Mouse (Mus musculus): Measurements from ENCODE around the gene Lpcat4. TPM values are rescaled to one million over a fixed set of nuclear protein-coding genes. Genes with fewer than 3 reads are reported as not detected.
A peak's percentile ranks its signal among the peaks of the same experiment; 100 is the strongest.

The Lpcat4 gene
- total and polyA plus RNA-seq, 2 experiments: 0.09 to 2.2 TPM

DNA sequence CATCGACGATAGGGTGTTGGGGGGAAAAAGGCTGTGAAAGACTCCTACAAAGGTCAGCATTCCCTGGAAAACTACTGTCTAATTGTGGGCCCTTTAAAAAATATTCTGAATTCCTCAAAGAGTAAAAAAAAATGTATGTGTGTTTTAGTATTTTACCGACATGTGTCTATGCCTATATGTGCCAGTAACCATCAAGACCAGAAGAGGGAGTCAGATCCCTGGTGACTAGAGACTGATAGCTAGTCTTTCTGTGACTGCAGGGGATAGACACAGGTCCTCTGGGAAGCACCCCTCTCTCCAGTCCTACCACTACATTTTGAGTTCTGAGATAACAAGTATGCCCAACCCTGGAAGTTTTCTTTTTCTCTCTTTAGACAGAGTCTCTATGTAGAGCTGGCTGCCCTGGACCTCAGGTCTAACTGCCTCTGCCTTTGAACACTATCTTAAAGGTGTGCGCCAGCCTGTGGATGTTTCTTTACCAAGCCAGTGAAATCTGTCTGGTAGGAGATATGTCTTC lies 23.6 kb downstream of the Lpcat4 start:
- Histone ChIP-seq H3K4me3 (ENCODE audit: insufficient read depth, low read depth, low read length) (peak overlapping the region; percentile 40; the same call in 1 of the 2 replicates), H3K27me3 (ENCODE audit: control insufficient read depth, insufficient read depth, low read length) (no peaks in the 10 kb centered on the region), H3K4me1 (ENCODE audit: control insufficient read depth, insufficient read depth, low read length) (peaks cover 6% of the 10 kb centered on the region), H3K27ac (replicated peaks; ENCODE audit: insufficient read depth, low read depth, low read length) (peak overlapping the region; percentile 70; the same call in 1 of the 2 replicates), H3K79me2 (ENCODE audit: control insufficient read depth, insufficient read depth, low read length) (peaks cover 8% of the 10 kb centered on the region; the same call in 1 of the 2 replicates), H3K36me3 (ENCODE audit: control insufficient read depth, insufficient read depth, low read length) (no peaks in the 10 kb centered on the region), H3K9ac (ENCODE audit: low read depth, low read length) (0 out of 2 replicates have a peak overlapping the region, but pooled peaks have one; percentile 43)
- 27% methylated on average over 4 of the region's 4 CpGs for WGBS
- TF ChIP-seq CTCF (IDR thresholded peaks at IDR 0.05; ENCODE audit: low read depth, low read length) (no peak), POLR2A (IDR thresholded peaks at IDR 0.05; ENCODE audit: extremely low read depth, insufficient read depth, low read length) (no peak)
- DNase-seq (ENCODE audit: extremely low read depth, low read depth, low spot score): peak; percentile 25

DNA sequence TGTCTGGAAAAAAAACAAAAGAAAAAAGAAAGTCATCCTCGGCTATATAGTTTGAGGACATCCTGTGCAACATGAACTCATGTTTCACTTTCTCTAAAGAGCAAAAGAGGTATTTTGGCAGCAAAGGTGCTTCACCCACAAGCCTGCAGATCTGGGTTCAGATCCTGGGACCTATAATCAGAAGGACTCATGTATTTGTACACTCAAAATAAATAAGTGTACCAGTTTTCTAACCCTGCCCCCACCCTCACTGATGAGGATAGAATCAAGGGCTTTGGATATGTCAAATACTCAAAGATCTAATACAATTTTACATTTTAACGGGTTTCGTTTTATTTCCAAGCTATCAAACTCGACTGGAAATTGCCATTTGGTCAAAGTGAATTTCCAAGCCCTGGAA lies 25.1 kb downstream of the Lpcat4 start:
- Histone ChIP-seq H3K36me3 (ENCODE audit: control insufficient read depth, insufficient read depth, low read length) (no peaks in the 10 kb centered on the region), H3K4me1 (ENCODE audit: control insufficient read depth, insufficient read depth, low read length) (peaks cover 6% of the 10 kb centered on the region), H3K9ac (ENCODE audit: low read depth, low read length) (no peak overlapping the region), H3K27me3 (ENCODE audit: control insufficient read depth, insufficient read depth, low read length) (no peaks in the 10 kb centered on the region), H3K79me2 (ENCODE audit: control insufficient read depth, insufficient read depth, low read length) (peaks cover 8% of the 10 kb centered on the region; the same call in 1 of the 2 replicates), H3K27ac (replicated peaks; ENCODE audit: insufficient read depth, low read depth, low read length) (no peak overlapping the region), H3K4me3 (ENCODE audit: insufficient read depth, low read depth, low read length) (no peak overlapping the region)
- WGBS: 70% methylated on average over 4 of the region's 4 CpGs
- TF ChIP-seq POLR2A (IDR thresholded peaks at IDR 0.05; ENCODE audit: extremely low read depth, insufficient read depth, low read length) (no peak), CTCF (IDR thresholded peaks at IDR 0.05; ENCODE audit: low read depth, low read length) (no peak)
- no peak for DNase-seq (ENCODE audit: extremely low read depth, low read depth, low spot score)

DNA sequence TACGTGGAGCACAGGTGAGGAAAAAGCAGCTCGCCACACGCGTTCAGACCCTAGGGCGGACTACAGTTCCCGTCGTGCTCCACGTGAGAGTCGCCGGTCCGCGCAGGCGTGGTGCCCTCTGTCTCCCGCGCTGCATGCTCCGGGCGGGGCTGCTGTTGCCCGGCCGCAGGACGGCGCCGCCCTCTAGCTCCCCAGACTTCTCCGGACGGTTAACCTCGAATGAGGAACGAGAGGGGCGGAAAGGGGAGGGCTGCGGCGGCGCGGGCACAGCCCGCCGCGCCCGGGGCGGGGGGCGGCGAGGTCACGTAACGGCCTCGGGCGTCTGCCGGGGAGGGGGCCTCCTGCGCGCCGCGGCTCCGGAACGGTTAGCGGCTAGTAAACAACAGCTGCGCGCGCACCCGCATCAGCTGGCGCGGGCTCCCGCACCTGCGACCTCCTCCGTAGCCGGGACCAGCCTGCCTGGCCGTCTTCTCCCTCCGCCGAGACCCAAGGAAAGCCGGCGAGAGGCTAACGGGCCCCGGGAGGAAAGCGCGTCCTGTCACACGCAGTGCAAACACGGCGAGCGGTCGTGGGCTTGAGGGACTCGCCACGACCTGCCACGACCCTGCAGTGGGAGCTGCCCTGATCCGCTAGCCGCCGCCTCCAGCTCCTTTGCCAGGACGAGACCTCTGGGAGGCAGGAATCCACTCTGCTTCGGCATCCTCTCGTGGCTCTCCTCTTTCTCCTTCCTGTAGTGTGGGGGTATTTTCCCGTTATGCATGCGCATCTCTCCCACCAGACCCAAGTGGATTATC lies 26.4 kb downstream of the Lpcat4 start, which contains the start of gene Slc12a6:
Slc12a6 (plus strand) TSS at position 378 of the 794 bp plus-strand sequence.
- WGBS: under 1% methylated on average over 85 of the region's 85 CpGs
- peak; percentile 83 for DNase-seq (ENCODE audit: extremely low read depth, low read depth, low spot score)

DNA sequence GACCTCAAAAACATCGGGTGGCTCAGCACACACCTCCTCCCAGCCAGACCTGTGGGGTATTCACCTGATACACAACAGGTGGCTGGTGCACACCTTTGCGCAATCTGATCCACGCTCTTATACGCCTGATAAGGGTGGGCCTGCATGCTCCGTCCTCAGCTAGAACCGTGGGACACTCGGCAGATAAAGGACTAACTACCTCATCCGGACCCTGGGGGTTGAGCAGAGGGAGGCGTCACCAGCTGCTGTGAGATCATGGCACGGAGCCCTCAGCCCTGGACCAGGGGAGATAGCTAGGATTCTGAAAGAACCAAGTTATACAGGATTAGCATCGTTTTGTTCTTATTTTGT lies 26.9 kb downstream of the Lpcat4 start, which contains the start of gene Gm21985:
Gm21985 (plus strand) TSS at position 73 of the 351 bp plus-strand sequence.
- H3K4me3 ChIP-seq (ENCODE audit: insufficient read depth, low read depth, low read length): peak within 1 kb of the TSS; percentile 88
- peak; percentile 29 for DNase-seq (ENCODE audit: extremely low read depth, low read depth, low spot score)

More for the DNA sequence above, 26.4 kb downstream of the Lpcat4 start, which contains the start of gene Slc12a6:
- Histone ChIP-seq H3K9ac (ENCODE audit: low read depth, low read length) (peak within 1 kb of the TSS; percentile 87), H3K79me2 (ENCODE audit: control insufficient read depth, insufficient read depth, low read length) (peaks cover 8% of the 10 kb centered on the region; the same call in 1 of the 2 replicates), H3K4me3 (ENCODE audit: insufficient read depth, low read depth, low read length) (peak within 1 kb of the TSS; percentile 88), H3K4me1 (ENCODE audit: control insufficient read depth, insufficient read depth, low read length) (peaks cover 6% of the 10 kb centered on the region), H3K27ac (replicated peaks; ENCODE audit: insufficient read depth, low read depth, low read length) (peak within 1 kb of the TSS; percentile 64), H3K27me3 (ENCODE audit: control insufficient read depth, insufficient read depth, low read length) (no peaks in the 10 kb centered on the region), H3K36me3 (ENCODE audit: control insufficient read depth, insufficient read depth, low read length) (no peaks in the 10 kb centered on the region)
- TF ChIP-seq POLR2A (IDR thresholded peaks at IDR 0.05; ENCODE audit: extremely low read depth, insufficient read depth, low read length) (0 out of 2 replicates have a peak, but pooled peaks have one; percentile 19), CTCF (IDR thresholded peaks at IDR 0.05; ENCODE audit: low read depth, low read length) (no peak)

DNA sequence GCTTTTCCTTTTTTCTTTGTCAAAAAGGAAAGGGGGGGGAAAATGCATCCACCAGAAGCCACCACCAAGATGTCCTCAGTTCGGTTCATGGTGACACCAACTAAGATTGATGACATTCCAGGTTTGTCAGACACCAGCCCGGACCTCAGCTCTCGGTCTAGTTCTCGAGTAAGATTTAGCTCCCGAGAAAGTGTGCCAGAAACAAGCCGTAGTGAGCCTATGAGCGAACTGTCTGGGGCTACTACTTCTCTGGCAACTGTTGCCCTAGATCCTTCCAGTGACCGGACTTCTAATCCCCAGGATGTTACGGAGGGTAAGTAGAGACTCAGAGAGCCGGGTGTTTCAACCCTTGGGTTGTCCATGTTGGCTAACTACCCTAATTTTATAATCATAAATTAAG lies 27.5 kb downstream of the Lpcat4 start:
- Histone ChIP-seq H3K27ac (replicated peaks; ENCODE audit: insufficient read depth, low read depth, low read length) (peak overlapping the region; percentile 31), H3K4me1 (ENCODE audit: control insufficient read depth, insufficient read depth, low read length) (peaks cover 6% of the 10 kb centered on the region), H3K36me3 (ENCODE audit: control insufficient read depth, insufficient read depth, low read length) (no peaks in the 10 kb centered on the region; the same call in 1 of the 2 replicates), H3K27me3 (ENCODE audit: control insufficient read depth, insufficient read depth, low read length) (no peaks in the 10 kb centered on the region), H3K4me3 (ENCODE audit: insufficient read depth, low read depth, low read length) (peak overlapping the region; percentile 4; the same call in 1 of the 2 replicates), H3K9ac (ENCODE audit: low read depth, low read length) (peak overlapping the region; percentile 46; the same call in 1 of the 2 replicates), H3K79me2 (ENCODE audit: control insufficient read depth, insufficient read depth, low read length) (peaks cover 8% of the 10 kb centered on the region; the same call in 1 of the 2 replicates)
- no peak for TF ChIP-seq CTCF (IDR thresholded peaks at IDR 0.05; ENCODE audit: low read depth, low read length)
- no peak for TF ChIP-seq POLR2A (IDR thresholded peaks at IDR 0.05; ENCODE audit: extremely low read depth, insufficient read depth, low read length)
- 64% methylated on average over 10 of the region's 10 CpGs for WGBS
- no peak for DNase-seq (ENCODE audit: extremely low read depth, low read depth, low spot score)

More for the DNA sequence above, 26.9 kb downstream of the Lpcat4 start, which contains the start of gene Gm21985:
- peak within 1 kb of the TSS; percentile 87 for H3K9ac ChIP-seq (ENCODE audit: low read depth, low read length)
- TF ChIP-seq CTCF (IDR thresholded peaks at IDR 0.05; ENCODE audit: low read depth, low read length) (no peak), POLR2A (IDR thresholded peaks at IDR 0.05; ENCODE audit: extremely low read depth, insufficient read depth, low read length) (no peak)
- peaks cover 8% of the 10 kb centered on the region; the same call in 1 of the 2 replicates for H3K79me2 ChIP-seq (ENCODE audit: control insufficient read depth, insufficient read depth, low read length)
- 3% methylated on average over 11 of the region's 11 CpGs for WGBS
- no peaks in the 10 kb centered on the region for H3K36me3 ChIP-seq (ENCODE audit: control insufficient read depth, insufficient read depth, low read length)
- no peaks in the 10 kb centered on the region for H3K27me3 ChIP-seq (ENCODE audit: control insufficient read depth, insufficient read depth, low read length)
- H3K27ac ChIP-seq (replicated peaks; ENCODE audit: insufficient read depth, low read depth, low read length): peak within 1 kb of the TSS; percentile 64
- peaks cover 6% of the 10 kb centered on the region for H3K4me1 ChIP-seq (ENCODE audit: control insufficient read depth, insufficient read depth, low read length)

Measured in liver, adult 2 months (tissue).